Mouse (Mus musculus): ENCODE measurements around the gene Cfap45. TPM values are rescaled to one million over a fixed set of nuclear protein-coding genes. Genes with fewer than 3 reads are reported as not detected.

Cfap45 gene
- polyA plus RNA-seq, 1 experiment from 2014 or later, result 0.77 TPM

DNA sequence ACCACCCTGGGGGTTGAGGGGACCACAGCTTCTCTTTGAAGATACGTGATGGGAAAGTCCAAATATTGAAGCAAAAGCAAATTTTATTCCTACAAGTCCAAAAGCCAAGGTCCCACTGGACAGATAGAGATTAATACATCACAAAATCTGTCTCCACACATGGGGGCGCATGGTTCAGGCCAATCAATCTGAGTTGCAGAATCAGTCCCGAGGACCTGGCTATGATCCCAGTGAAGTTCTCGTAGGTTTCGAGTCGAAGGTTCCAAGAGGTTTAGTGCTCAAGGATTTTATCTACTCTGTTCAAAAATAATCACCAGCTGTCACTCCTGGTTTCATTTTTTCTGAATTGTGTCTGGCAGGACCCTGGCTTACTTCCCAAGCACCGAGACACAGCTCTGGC is 30.4 kb downstream of the Cfap45 start:
- Histone ChIP-seq H3K27ac (ENCODE audit: low read depth, low read length) (no peak overlapping the region), H3K36me3 (ENCODE audit: control insufficient read depth, insufficient read depth) (no peaks in the 10 kb centered on the region), H3K4me1 (replicated peaks; ENCODE audit: control insufficient read depth, insufficient read depth, low read length) (0 out of 2 replicates have a peak, but pooled peaks cover 12% of the 10 kb centered on the region), H3K27me3 (replicated peaks; ENCODE audit: control insufficient read depth, insufficient read depth, low read length) (no peaks in the 10 kb centered on the region), H3K9ac (ENCODE audit: low read depth, low read length) (no peak overlapping the region), H3K9me3 (ENCODE audit: control insufficient read depth) (no peaks in the 10 kb centered on the region), H3K4me2 (replicated peaks; ENCODE audit: low read depth) (peak overlapping the region; percentile 70), H3K4me3 (ENCODE audit: low read depth, low read length) (peak overlapping the region; percentile 48; the same call in 1 of the 2 replicates)
- 45% methylated on average over 7 of the region's 7 CpGs for whole genome bisulfite sequencing
- TF ChIP-seq CTCF (IDR thresholded peaks at IDR 0.05; ENCODE audit: low read depth), result no peak
- ATAC-seq, result no peak

DNA sequence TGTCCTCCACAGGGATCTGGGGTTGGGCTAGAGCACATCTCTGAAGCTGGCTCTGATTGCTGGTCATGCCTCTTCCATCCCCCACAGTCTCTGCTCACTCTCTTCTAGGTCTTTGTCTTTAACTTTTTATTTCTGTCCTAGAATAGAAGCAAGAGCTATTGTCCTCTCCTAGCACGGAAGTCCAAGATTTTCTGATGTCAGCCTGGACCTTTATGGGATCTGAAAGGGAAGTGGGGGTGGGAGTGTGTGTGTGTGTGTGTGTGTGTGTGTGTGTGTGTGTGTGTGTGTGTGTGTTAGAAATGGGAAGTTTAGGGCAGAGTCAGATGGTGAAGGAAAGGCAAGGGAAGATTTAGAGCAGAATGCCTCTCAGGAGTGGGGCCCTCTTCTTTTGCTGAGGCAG is 32.0 kb downstream of the Cfap45 start:
- H3K4me2 ChIP-seq (replicated peaks; ENCODE audit: low read depth), result no peak overlapping the region
- no peaks in the 10 kb centered on the region for H3K36me3 ChIP-seq (ENCODE audit: control insufficient read depth, insufficient read depth)
- no peak overlapping the region for H3K9ac ChIP-seq (ENCODE audit: low read depth, low read length)
- no peak for ATAC-seq
- no peak for TF ChIP-seq CTCF (IDR thresholded peaks at IDR 0.05; ENCODE audit: low read depth)
- H3K27ac ChIP-seq (ENCODE audit: low read depth, low read length), result no peak overlapping the region
- H3K27me3 ChIP-seq (replicated peaks; ENCODE audit: control insufficient read depth, insufficient read depth, low read length), result no peaks in the 10 kb centered on the region
- WGBS, result 72% methylated on average over 1 of the region's 1 CpGs
- H3K4me3 ChIP-seq (ENCODE audit: low read depth, low read length), result no peak overlapping the region
- 0 out of 2 replicates have a peak, but pooled peaks cover 12% of the 10 kb centered on the region for H3K4me1 ChIP-seq (replicated peaks; ENCODE audit: control insufficient read depth, insufficient read depth, low read length)
- H3K9me3 ChIP-seq (ENCODE audit: control insufficient read depth), result no peaks in the 10 kb centered on the region

DNA sequence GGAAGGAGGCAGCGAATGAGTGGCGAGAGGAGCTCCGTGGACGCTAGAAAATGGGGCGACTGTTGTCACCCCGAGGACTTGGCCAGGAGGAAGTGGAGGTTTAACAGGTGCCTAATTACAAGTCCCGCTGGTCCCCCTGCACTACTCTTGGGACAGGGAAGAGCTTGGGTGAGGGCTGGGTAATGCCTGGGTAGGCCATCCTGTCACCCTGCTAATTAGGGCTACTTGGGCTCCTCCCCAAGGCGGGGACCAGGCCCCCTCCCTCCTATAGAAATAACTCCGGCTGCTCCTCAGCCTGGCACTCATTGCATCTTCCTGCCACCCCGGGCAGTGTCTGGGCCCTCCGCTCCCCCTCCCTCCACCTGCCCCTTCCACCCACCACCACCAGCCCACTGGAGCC is 35.0 kb downstream of the Cfap45 start, which contains the start of gene Vsig8:
Vsig8 (plus strand) TSS at position 301 of the 400 bp plus-strand sequence.
- H3K4me1 ChIP-seq (replicated peaks; ENCODE audit: control insufficient read depth, insufficient read depth, low read length), result 0 out of 2 replicates have a peak, but pooled peaks cover 5% of the 10 kb centered on the region
- no peak within 1 kb of the TSS for H3K27ac ChIP-seq (ENCODE audit: low read depth, low read length)
- 80% methylated on average over 11 of the region's 11 CpGs for WGBS
- H3K4me3 ChIP-seq (ENCODE audit: low read depth, low read length), result no peak within 1 kb of the TSS
- H3K36me3 ChIP-seq (ENCODE audit: control insufficient read depth, insufficient read depth), result no peaks in the 10 kb centered on the region
- no peak for TF ChIP-seq CTCF (IDR thresholded peaks at IDR 0.05; ENCODE audit: low read depth)
- H3K9ac ChIP-seq (ENCODE audit: low read depth, low read length), result no peak within 1 kb of the TSS
- H3K27me3 ChIP-seq (replicated peaks; ENCODE audit: control insufficient read depth, insufficient read depth, low read length), result no peaks in the 10 kb centered on the region
- no peak for ATAC-seq
- no peaks in the 10 kb centered on the region for H3K9me3 ChIP-seq (ENCODE audit: control insufficient read depth)
- H3K4me2 ChIP-seq (replicated peaks; ENCODE audit: low read depth), result no peak within 1 kb of the TSS

DNA sequence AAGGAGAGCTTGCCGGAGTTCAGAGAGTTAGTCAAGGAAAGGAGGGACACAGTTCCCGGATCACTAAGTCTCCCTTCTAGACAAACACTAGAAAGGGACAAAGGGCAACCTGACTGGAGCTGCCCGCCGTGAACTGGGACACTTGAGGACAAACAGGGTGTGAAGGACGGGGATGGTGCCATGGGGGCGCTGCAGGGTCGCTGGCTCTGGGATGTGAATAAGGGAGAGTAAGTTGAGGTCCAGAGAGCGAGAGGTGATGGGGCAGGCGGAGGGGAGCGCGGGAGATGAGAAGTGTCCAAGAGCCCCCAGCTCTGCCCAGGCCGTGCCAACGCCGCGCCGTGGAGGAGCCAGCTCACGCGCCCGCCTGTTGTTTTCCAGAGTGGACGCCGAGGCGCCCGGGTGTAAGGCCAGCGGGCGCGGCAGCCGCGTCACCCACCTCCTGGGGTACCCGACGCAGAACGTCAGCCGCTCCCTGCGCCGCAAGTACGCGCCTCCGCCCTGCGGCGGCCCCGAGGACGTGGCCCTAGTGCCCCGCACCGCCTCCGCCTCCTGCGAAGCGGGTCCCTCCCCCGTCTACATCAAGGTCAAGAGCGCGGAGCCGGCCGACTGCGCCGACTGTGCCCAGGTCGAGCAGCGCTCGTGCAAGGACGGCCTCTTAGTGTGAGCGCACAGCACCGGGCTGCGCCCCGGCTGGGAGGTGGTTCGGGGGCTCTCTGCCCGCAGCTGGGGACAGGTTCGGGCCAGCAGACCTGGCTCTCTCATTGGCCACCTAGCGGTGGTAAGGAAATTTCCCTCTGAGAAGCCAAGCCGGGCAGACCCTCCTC is 42.3 kb downstream of the Cfap45 start:
- peak; percentile 90 for ATAC-seq
- Histone ChIP-seq H3K4me1 (replicated peaks; ENCODE audit: control insufficient read depth, insufficient read depth, low read length) (peaks cover 5% of the 10 kb centered on the region; the same call in 1 of the 2 replicates), H3K9me3 (ENCODE audit: control insufficient read depth) (no peaks in the 10 kb centered on the region), H3K4me3 (ENCODE audit: low read depth, low read length) (peak overlapping the region; percentile 54), H3K4me2 (replicated peaks; ENCODE audit: low read depth) (peak overlapping the region; percentile 97), H3K27ac (ENCODE audit: low read depth, low read length) (peak overlapping the region; percentile 69), H3K9ac (ENCODE audit: low read depth, low read length) (peak overlapping the region; percentile 45), H3K36me3 (ENCODE audit: control insufficient read depth, insufficient read depth) (no peaks in the 10 kb centered on the region), H3K27me3 (replicated peaks; ENCODE audit: control insufficient read depth, insufficient read depth, low read length) (peaks cover 5% of the 10 kb centered on the region)
- 0% methylated on average over 65 of the region's 66 CpGs for WGBS
- peak; percentile 79 for TF ChIP-seq CTCF (IDR thresholded peaks at IDR 0.05; ENCODE audit: low read depth)

DNA sequence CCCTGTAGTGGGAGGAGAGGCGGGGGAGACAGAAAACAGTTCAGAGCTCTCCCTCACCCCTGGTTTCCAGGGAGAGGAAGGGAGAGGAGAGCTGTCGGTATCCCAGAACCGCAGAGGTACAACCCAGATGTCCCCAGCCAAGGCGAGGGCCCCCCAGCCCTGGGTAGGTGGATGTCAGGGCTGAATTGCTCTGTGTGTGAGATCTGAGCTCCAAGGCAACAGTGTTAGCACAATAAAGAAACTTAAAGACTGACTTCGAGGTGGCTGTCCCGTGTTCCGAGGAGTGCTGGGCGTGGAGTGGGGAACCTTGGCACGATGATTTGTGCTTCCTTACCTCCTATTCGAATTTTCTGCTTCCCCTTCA is 42.8 kb downstream of the Cfap45 start:
- Histone ChIP-seq H3K27ac (ENCODE audit: low read depth, low read length) (no peak overlapping the region), H3K9ac (ENCODE audit: low read depth, low read length) (peak overlapping the region; percentile 45), H3K36me3 (ENCODE audit: control insufficient read depth, insufficient read depth) (no peaks in the 10 kb centered on the region), H3K27me3 (replicated peaks; ENCODE audit: control insufficient read depth, insufficient read depth, low read length) (peaks cover 5% of the 10 kb centered on the region), H3K4me1 (replicated peaks; ENCODE audit: control insufficient read depth, insufficient read depth, low read length) (peaks cover 5% of the 10 kb centered on the region; the same call in 1 of the 2 replicates), H3K9me3 (ENCODE audit: control insufficient read depth) (no peaks in the 10 kb centered on the region), H3K4me2 (replicated peaks; ENCODE audit: low read depth) (peak overlapping the region; percentile 97), H3K4me3 (ENCODE audit: low read depth, low read length) (peak overlapping the region; percentile 54)
- ATAC-seq, result no peak
- no peak for TF ChIP-seq CTCF (IDR thresholded peaks at IDR 0.05; ENCODE audit: low read depth)
- 4% methylated on average over 10 of the region's 10 CpGs for WGBS

DNA sequence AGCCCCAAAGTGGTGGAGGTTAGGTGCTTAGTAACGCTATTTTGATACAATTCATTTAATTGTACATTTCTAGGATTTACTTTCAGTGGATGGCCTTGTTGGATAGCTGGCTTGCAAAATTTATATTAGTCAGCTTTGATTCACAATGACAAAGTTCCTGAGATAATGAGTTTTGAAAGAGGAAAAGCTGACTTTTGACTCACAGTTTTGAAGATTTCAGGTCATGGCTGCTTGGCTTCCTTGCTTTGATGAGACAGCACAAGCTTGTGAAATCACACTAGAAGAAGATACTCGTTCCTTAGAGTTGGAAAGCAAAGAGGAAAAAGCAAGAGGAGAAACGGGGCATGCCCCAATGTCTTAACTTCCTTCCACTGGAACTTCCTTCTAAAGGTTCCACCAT is 45.5 kb downstream of the Cfap45 start:
- H3K4me3 ChIP-seq (ENCODE audit: low read depth, low read length), result no peak overlapping the region
- peaks cover 5% of the 10 kb centered on the region for H3K27me3 ChIP-seq (replicated peaks; ENCODE audit: control insufficient read depth, insufficient read depth, low read length)
- no peak overlapping the region for H3K4me2 ChIP-seq (replicated peaks; ENCODE audit: low read depth)
- no peak for TF ChIP-seq CTCF (IDR thresholded peaks at IDR 0.05; ENCODE audit: low read depth)
- peaks cover 5% of the 10 kb centered on the region; the same call in 1 of the 2 replicates for H3K4me1 ChIP-seq (replicated peaks; ENCODE audit: control insufficient read depth, insufficient read depth, low read length)
- ATAC-seq, result no peak
- no peak overlapping the region for H3K27ac ChIP-seq (ENCODE audit: low read depth, low read length)
- H3K9ac ChIP-seq (ENCODE audit: low read depth, low read length), result no peak overlapping the region
- H3K36me3 ChIP-seq (ENCODE audit: control insufficient read depth, insufficient read depth), result no peaks in the 10 kb centered on the region
- WGBS, result 68% methylated on average over 3 of the region's 3 CpGs
- H3K9me3 ChIP-seq (ENCODE audit: control insufficient read depth), result no peaks in the 10 kb centered on the region
